Mouse (Mus musculus) liver, embryonic 14.5 days (tissue): Measurements from ENCODE around the gene Ubash3b. TPM values are rescaled to one million over a fixed set of nuclear protein-coding genes. Genes with fewer than 3 reads are reported as not detected.

Experiments used
- ATAC-seq: fragments of 200-750 bp; cut with Nextera tagmentation; 2 replicates; pipeline ENCODE4 v1.8.0; 2017; ENCODE audit warnings: moderate number of reproducible peaks, mild to moderate bottlenecking, moderate library complexity; ENCODE audit not compliant: insufficient read depth
- DNase-seq, 3 experiments: peaks; one replicate each; pipeline ENCODE4 v3.0.0-alpha.2; 2012 to 2013; ENCODE audit warnings: low read depth in 3 of 3, low spot score in 3 of 3
- H3K27ac ChIP-seq: fragments of 300-500 bp; sonication (generic); 2 replicates; pipeline ENCODE4 v1.5.1; 2014; ENCODE audit warnings: moderate library complexity, mild to moderate bottlenecking, control low read depth, inconsistent platforms
- H3K27me3 ChIP-seq: fragments of 300-500 bp; sonication (generic); 2 replicates; pipeline ENCODE4 v1.6.1; 2014; ENCODE audit warnings: mild to moderate bottlenecking, low read length, moderate library complexity; ENCODE audit not compliant: control insufficient read depth, insufficient read depth
- H3K36me3 ChIP-seq: fragments of 300-500 bp; sonication (generic); replicated peaks from 2 replicates; pipeline ENCODE4 v1.6.1; 2014; ENCODE audit warnings: low read depth; ENCODE audit not compliant: control insufficient read depth, insufficient read depth
- H3K4me1 ChIP-seq, 2 experiments: fragments of 200-500 bp in 1 of 2; fragments of 300-500 bp in 1 of 2; sonication (generic) in 1 of 2; replicated peaks; 2 replicates each; pipeline ENCODE4 v1.6.1; 2012 to 2014; ENCODE audit warnings: antibody characterized with exemption in 1 of 2, inconsistent platforms in 1 of 2, low read length in 1 of 2; ENCODE audit not compliant: control insufficient read depth in 2 of 2, insufficient read depth in 2 of 2
- H3K4me2 ChIP-seq: fragments of 300-500 bp; sonication (generic); 2 replicates; pipeline ENCODE4 v1.6.1; 2014; ENCODE audit warnings: low read depth, mild to moderate bottlenecking, control low read depth, moderate library complexity
- H3K4me3 ChIP-seq, 2 experiments: fragments of 200-500 bp in 1 of 2; fragments of 300-500 bp in 1 of 2; sonication (generic) in 1 of 2; 2 replicates each; pipeline ENCODE4 v1.5.1; 2012 to 2014; ENCODE audit warnings: low read depth in 2 of 2, low read length in 2 of 2, mild to moderate bottlenecking in 2 of 2, control low read depth in 1 of 2, inconsistent platforms in 1 of 2, moderate library complexity in 1 of 2; ENCODE audit not compliant: insufficient read depth in 1 of 2
- H3K9ac ChIP-seq: fragments of 300-500 bp; sonication (generic); replicated peaks from 2 replicates; pipeline ENCODE4 v1.6.1; 2014; ENCODE audit warnings: mild to moderate bottlenecking, control low read depth, moderate library complexity
- H3K9me3 ChIP-seq: fragments of 300-500 bp; sonication (generic); 2 replicates; pipeline ENCODE4 v1.6.1; 2016; ENCODE audit warnings: low read length, mixed read lengths; ENCODE audit not compliant: control insufficient read depth
- CTCF ChIP-seq: IDR thresholded peaks from 2 replicates; pipeline ENCODE4 v1.5.1; 2016; ENCODE audit warnings: antibody characterized with exemption, low read depth, control low read depth
- EP300 ChIP-seq: IDR thresholded peaks from 2 replicates; pipeline ENCODE4 v1.6.1; 2016; ENCODE audit warnings: antibody characterized with exemption, low read depth
- WGBS: fragments of 180-500 bp; shearing (Covaris S2); extraction: QIAGEN DNeasy Blood & Tissue Kit; methylation state at CpG from one replicate; pipeline ENCODE4 v1.1.7; 2014; ENCODE audit not compliant: insufficient replicate concordance; 5-methylcytosine and 5-hydroxymethylcytosine counted together
- polyA plus RNA-seq, 2 experiments: library from polyadenylated mRNA; depleted of rRNA in 1 of 2; stranded (reverse) in 1 of 2; unstranded in 1 of 2; fragments of >200 nt; fragmentation: Nextera tagmentation in 1 of 2; extraction: Ambion mirVana in 1 of 2; gene quantifications; 2 replicates each; pipeline versions ENCODE4 v1.2.1 to v1.2.3; 2012 to 2014

Gene Ubash3b
- polyA plus RNA-seq, 2 experiments, result 3.5 to 5.9 TPM

- Histone ChIP-seq H3K4me1 (peaks cover 4 to 19% of the 10 kb centered on the region in 2 experiments; a peak in 3 of 4 replicates), H3K9me3 (no peaks in the 10 kb centered on the region), H3K36me3 (no peaks in the 10 kb centered on the region), H3K27me3 (no peaks in the 10 kb centered on the region), H3K4me2 (no peak overlapping the region), H3K27ac (no peak overlapping the region), H3K4me3 (no peak overlapping the region), H3K9ac (no peak overlapping the region)
- WGBS, result 76% methylated on average over 12 of the region's 12 CpGs
- no peak for DNase-seq
- no peak for TF ChIP-seq EP300
- TF ChIP-seq CTCF, result no peak
- no peak for ATAC-seq
Measured at GRCm38 (mm10) chr9:41116126-41116525, 45.4 kb downstream of the Ubash3b start.

- DNase-seq, result no peak
- no peak overlapping the region for H3K4me2 ChIP-seq
- H3K27ac ChIP-seq, result no peak overlapping the region
- 73% methylated on average over 9 of the region's 9 CpGs for WGBS
- no peak overlapping the region for H3K4me3 ChIP-seq
- H3K9me3 ChIP-seq, result no peaks in the 10 kb centered on the region
- H3K4me1 ChIP-seq, result peaks cover 4 to 16% of the 10 kb centered on the region in 2 experiments; a peak in 3 of 4 replicates
- no peak for ATAC-seq
- TF ChIP-seq CTCF (no peak), EP300 (no peak)
- H3K9ac ChIP-seq, result no peak overlapping the region
- no peaks in the 10 kb centered on the region for H3K27me3 ChIP-seq
- no peaks in the 10 kb centered on the region for H3K36me3 ChIP-seq
Measured at GRCm38 (mm10) chr9:41114367-41114766, 47.1 kb downstream of the Ubash3b start.

GRCm38 (mm10) chr9:41109749-41110148, 51.7 kb downstream of the Ubash3b start:
- Histone ChIP-seq H3K9ac (no peak overlapping the region), H3K27ac (no peak overlapping the region), H3K9me3 (no peaks in the 10 kb centered on the region), H3K27me3 (no peaks in the 10 kb centered on the region), H3K4me2 (no peak overlapping the region), H3K4me1 (peaks cover 0 to 10% of the 10 kb centered on the region in 2 experiments; a peak in 2 of 4 replicates), H3K4me3 (no peak overlapping the region), H3K36me3 (no peaks in the 10 kb centered on the region)
- WGBS, result 64% methylated on average over 7 of the region's 7 CpGs
- DNase-seq (no peak), ATAC-seq (no peak)
- no peak for TF ChIP-seq CTCF
- TF ChIP-seq EP300, result no peak

- Histone ChIP-seq H3K4me1 (peaks cover 0 to 10% of the 10 kb centered on the region in 2 experiments; a peak in 2 of 4 replicates), H3K9me3 (no peaks in the 10 kb centered on the region), H3K36me3 (no peaks in the 10 kb centered on the region), H3K27ac (no peak overlapping the region), H3K4me3 (no peak overlapping the region), H3K9ac (no peak overlapping the region), H3K4me2 (no peak overlapping the region), H3K27me3 (no peaks in the 10 kb centered on the region)
- no peak for DNase-seq
- WGBS, result 45% methylated on average over 14 of the region's 14 CpGs
- ATAC-seq, result no peak
- no peak for TF ChIP-seq CTCF
- TF ChIP-seq EP300, result no peak
Measured at GRCm38 (mm10) chr9:41108324-41109180, 52.9 kb downstream of the Ubash3b start.

- Histone ChIP-seq H3K9ac (no peak overlapping the region), H3K4me2 (no peak overlapping the region), H3K4me1 (peaks cover 0 to 10% of the 10 kb centered on the region in 2 experiments; a peak in 2 of 4 replicates), H3K27me3 (no peaks in the 10 kb centered on the region), H3K36me3 (no peaks in the 10 kb centered on the region), H3K4me3 (no peak overlapping the region), H3K27ac (no peak overlapping the region), H3K9me3 (no peaks in the 10 kb centered on the region)
- DNase-seq (peak in 1 of 3 experiments; percentile 16), ATAC-seq (0 out of 2 replicates have a peak, but pooled peaks have one; percentile 31)
- no peak for TF ChIP-seq EP300
- no peak for TF ChIP-seq CTCF
- WGBS, result 20% methylated on average over 7 of the region's 7 CpGs
Measured at GRCm38 (mm10) chr9:41105201-41105643, 56.3 kb downstream of the Ubash3b start.
